Mouse (Mus musculus): ENCODE data around the gene Slc16a7. TPM values are rescaled to one million over a fixed set of nuclear protein-coding genes. Genes with fewer than 3 reads are reported as not detected.

Slc16a7 gene
- polyA plus RNA-seq, 1 experiment from 2014 or later: 27.8 TPM

DNA sequence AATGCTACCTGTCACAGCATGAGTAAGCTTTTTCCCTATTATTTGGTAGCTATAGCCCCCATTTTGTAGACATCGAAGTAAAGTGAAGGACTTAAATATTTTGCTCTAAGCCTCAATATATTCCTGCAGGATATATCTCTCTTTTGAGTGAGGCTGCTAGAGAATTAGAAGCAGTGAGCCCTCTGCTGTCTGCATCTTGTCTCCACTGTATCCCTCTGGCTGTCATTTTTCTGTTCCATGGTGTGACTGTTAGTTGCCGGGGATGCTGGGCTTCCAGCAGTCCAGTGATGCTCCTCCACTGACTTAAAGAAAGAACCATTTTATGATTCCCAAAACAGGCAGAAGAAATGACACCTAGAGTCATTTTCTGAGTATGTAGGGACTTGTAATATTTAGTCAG, 78.4 kb downstream of the Slc16a7 start:
- ATAC-seq (replicated peaks; ENCODE audit: low FRiP score, low read depth): no peak
- H3K36me3 ChIP-seq (ENCODE audit: insufficient read depth, low read length): no peaks in the 10 kb centered on the region
- no peak overlapping the region for H3K27ac ChIP-seq
- no peak for DNase-seq (ENCODE audit: low spot score)
- 93% methylated on average over 2 of the region's 2 CpGs for WGBS
- no peaks in the 10 kb centered on the region for H3K9me3 ChIP-seq (replicated peaks; ENCODE audit: low read length)
- H3K4me3 ChIP-seq (replicated peaks; ENCODE audit: low read depth, low read length): no peak overlapping the region
- TF ChIP-seq CTCF (IDR thresholded peaks at IDR 0.05; ENCODE audit: low read depth): no peak
- H3K4me1 ChIP-seq (replicated peaks; ENCODE audit: insufficient read depth, low read length): no peaks in the 10 kb centered on the region
- no peak overlapping the region for H3K9ac ChIP-seq (ENCODE audit: low read depth, low read length)
- H3K4me2 ChIP-seq (ENCODE audit: low read length): no peak overlapping the region
- no peaks in the 10 kb centered on the region for H3K27me3 ChIP-seq (ENCODE audit: insufficient read depth, low read length)

- H3K9me3 ChIP-seq (replicated peaks; ENCODE audit: low read length): no peaks in the 10 kb centered on the region
- ATAC-seq (replicated peaks; ENCODE audit: low FRiP score, low read depth): no peak
Measured at GRCm38 (mm10) chr10:125298036-125298435, 91.2 kb downstream of the Slc16a7 start.

DNA sequence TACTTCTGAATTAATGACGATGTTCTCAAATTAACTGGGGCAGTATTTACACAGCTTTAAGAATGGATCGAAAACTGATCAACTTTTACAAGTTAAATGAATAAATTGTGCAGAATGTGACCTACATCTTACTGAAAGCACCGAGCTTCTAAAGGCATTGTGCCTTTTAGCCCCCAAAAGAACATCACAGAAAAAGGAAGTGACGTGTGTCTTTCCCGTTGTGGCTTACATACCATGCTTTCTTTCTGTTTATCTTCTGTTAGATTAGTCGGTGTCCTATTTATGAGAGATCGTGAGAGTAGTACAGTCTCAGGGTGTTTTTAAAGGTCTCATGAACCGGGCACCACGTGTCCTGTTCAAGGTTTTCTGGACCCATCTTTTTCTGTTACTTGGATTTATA, 98.9 kb downstream of the Slc16a7 start:
- Histone ChIP-seq H3K9ac (ENCODE audit: low read depth, low read length) (no peak overlapping the region), H3K27ac (no peak overlapping the region), H3K4me1 (replicated peaks; ENCODE audit: insufficient read depth, low read length) (no peaks in the 10 kb centered on the region), H3K9me3 (replicated peaks; ENCODE audit: low read length) (no peaks in the 10 kb centered on the region), H3K27me3 (ENCODE audit: insufficient read depth, low read length) (no peaks in the 10 kb centered on the region), H3K4me2 (ENCODE audit: low read length) (no peak overlapping the region), H3K4me3 (replicated peaks; ENCODE audit: low read depth, low read length) (no peak overlapping the region), H3K36me3 (ENCODE audit: insufficient read depth, low read length) (no peaks in the 10 kb centered on the region)
- WGBS: 87% methylated on average over 9 of the region's 9 CpGs
- no peak for TF ChIP-seq CTCF (IDR thresholded peaks at IDR 0.05; ENCODE audit: low read depth)
- ATAC-seq (replicated peaks; ENCODE audit: low FRiP score, low read depth) (no peak), DNase-seq (ENCODE audit: low spot score) (no peak)

More at GRCm38 (mm10) chr10:125298036-125298435, 91.2 kb downstream of the Slc16a7 start:
- Histone ChIP-seq H3K27me3 (ENCODE audit: insufficient read depth, low read length) (no peaks in the 10 kb centered on the region), H3K4me1 (replicated peaks; ENCODE audit: insufficient read depth, low read length) (no peaks in the 10 kb centered on the region), H3K4me3 (replicated peaks; ENCODE audit: low read depth, low read length) (no peak overlapping the region), H3K36me3 (ENCODE audit: insufficient read depth, low read length) (no peaks in the 10 kb centered on the region), H3K9ac (ENCODE audit: low read depth, low read length) (no peak overlapping the region), H3K4me2 (ENCODE audit: low read length) (no peak overlapping the region), H3K27ac (no peak overlapping the region)
- DNase-seq (ENCODE audit: low spot score): no peak
- WGBS: 77% methylated on average over 6 of the region's 6 CpGs
- TF ChIP-seq CTCF (IDR thresholded peaks at IDR 0.05; ENCODE audit: low read depth): no peak

DNA sequence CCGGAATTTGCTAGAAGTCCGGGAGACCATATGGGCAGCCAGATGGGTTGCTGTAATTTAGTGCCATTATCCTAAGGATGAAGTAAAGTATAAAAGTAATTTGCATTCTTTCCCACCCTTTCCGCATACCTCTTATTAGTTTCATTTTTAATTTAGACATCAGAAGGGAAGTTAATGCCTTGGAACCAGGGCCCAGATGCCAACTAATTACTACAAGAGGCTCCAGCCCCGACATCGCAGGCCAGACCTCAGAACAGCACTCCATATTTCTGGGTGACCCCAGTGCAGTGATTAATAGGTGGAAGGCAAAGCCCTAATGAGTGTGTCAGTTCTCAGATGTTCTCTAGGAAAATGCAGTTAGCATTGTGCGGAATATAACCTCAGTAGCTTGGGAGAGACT, 100.7 kb downstream of the Slc16a7 start:
- no peak for DNase-seq (ENCODE audit: low spot score)
- TF ChIP-seq CTCF (IDR thresholded peaks at IDR 0.05; ENCODE audit: low read depth): no peak
- H3K4me2 ChIP-seq (ENCODE audit: low read length): no peak overlapping the region
- H3K36me3 ChIP-seq (ENCODE audit: insufficient read depth, low read length): no peaks in the 10 kb centered on the region
- no peaks in the 10 kb centered on the region for H3K9me3 ChIP-seq (replicated peaks; ENCODE audit: low read length)
- H3K27ac ChIP-seq: no peak overlapping the region
- no peak overlapping the region for H3K4me3 ChIP-seq (replicated peaks; ENCODE audit: low read depth, low read length)
- H3K4me1 ChIP-seq (replicated peaks; ENCODE audit: insufficient read depth, low read length): no peaks in the 10 kb centered on the region
- no peaks in the 10 kb centered on the region for H3K27me3 ChIP-seq (ENCODE audit: insufficient read depth, low read length)
- H3K9ac ChIP-seq (ENCODE audit: low read depth, low read length): no peak overlapping the region
- WGBS: 79% methylated on average over 6 of the region's 6 CpGs
- ATAC-seq (replicated peaks; ENCODE audit: low FRiP score, low read depth): no peak

DNA sequence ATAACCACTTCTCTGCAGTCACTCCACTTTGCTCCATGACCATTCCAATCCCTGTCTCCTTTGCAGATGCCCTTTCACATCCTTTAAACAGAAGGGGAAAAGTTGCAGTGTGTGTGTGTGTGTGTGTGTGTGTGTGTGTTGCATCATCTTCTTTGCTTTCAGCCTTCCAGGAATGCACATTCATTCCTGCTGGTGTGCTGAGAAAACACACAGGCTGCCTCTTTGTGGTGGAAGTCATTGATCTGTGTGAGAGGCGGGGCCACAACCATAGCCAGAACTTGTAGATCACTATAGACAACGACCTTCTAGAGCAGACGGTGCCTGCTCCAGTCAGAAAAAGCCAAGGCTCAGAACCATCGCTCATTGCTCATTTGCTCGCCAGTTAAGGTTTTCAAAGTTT, 103.9 kb downstream of the Slc16a7 start:
- Histone ChIP-seq H3K9me3 (replicated peaks; ENCODE audit: low read length) (no peaks in the 10 kb centered on the region), H3K4me3 (replicated peaks; ENCODE audit: low read depth, low read length) (no peak overlapping the region), H3K27ac (no peak overlapping the region), H3K9ac (ENCODE audit: low read depth, low read length) (no peak overlapping the region), H3K4me1 (replicated peaks; ENCODE audit: insufficient read depth, low read length) (no peaks in the 10 kb centered on the region), H3K4me2 (ENCODE audit: low read length) (no peak overlapping the region), H3K36me3 (ENCODE audit: insufficient read depth, low read length) (no peaks in the 10 kb centered on the region), H3K27me3 (ENCODE audit: insufficient read depth, low read length) (no peaks in the 10 kb centered on the region)
- ATAC-seq (replicated peaks; ENCODE audit: low FRiP score, low read depth): no peak
- WGBS: 70% methylated on average over 5 of the region's 5 CpGs
- DNase-seq (ENCODE audit: low spot score): no peak
- no peak for TF ChIP-seq CTCF (IDR thresholded peaks at IDR 0.05; ENCODE audit: low read depth)

- Histone ChIP-seq H3K4me1 (replicated peaks; ENCODE audit: insufficient read depth, low read length) (no peaks in the 10 kb centered on the region), H3K9ac (ENCODE audit: low read depth, low read length) (no peak overlapping the region), H3K27ac (no peak overlapping the region), H3K4me2 (ENCODE audit: low read length) (no peak overlapping the region), H3K27me3 (ENCODE audit: insufficient read depth, low read length) (no peaks in the 10 kb centered on the region), H3K36me3 (ENCODE audit: insufficient read depth, low read length) (no peaks in the 10 kb centered on the region), H3K4me3 (replicated peaks; ENCODE audit: low read depth, low read length) (no peak overlapping the region), H3K9me3 (replicated peaks; ENCODE audit: low read length) (no peaks in the 10 kb centered on the region)
- no peak for TF ChIP-seq CTCF (IDR thresholded peaks at IDR 0.05; ENCODE audit: low read depth)
- WGBS: 81% methylated on average over 12 of the region's 12 CpGs
- ATAC-seq (replicated peaks; ENCODE audit: low FRiP score, low read depth) (no peak), DNase-seq (ENCODE audit: low spot score) (no peak)
Measured at GRCm38 (mm10) chr10:125275149-125275848, 114.0 kb downstream of the Slc16a7 start.
